Mouse (Mus musculus) adipocyte (in vitro differentiated cells): ENCODE measurements at regions not wholly inside any gene's neighbourhood (a gene's known extent, or its start where the extent isn't known, plus 50 kb on each side); places are given as distances from the start of the nearest gene placed in this dataset.
A peak's percentile ranks its signal among the peaks of the same experiment; 100 is the strongest.

Source experiments
- DNase-seq: peaks from one replicate; pipeline ENCODE4 v3.0.0-alpha.2; 2016; ENCODE audit warnings: low spot score

- peak; percentile 42 for DNase-seq
These were observed 105.8 kb upstream of the 4933415F23Rik start for GRCm38 (mm10) chr1:23207843-23208242.

GRCm38 (mm10) chr1:23207024-23207423 is 105.0 kb upstream of the 4933415F23Rik start:
- DNase-seq = no peak

GRCm38 (mm10) chr1:23202511-23203435 is 100.7 kb upstream of the 4933415F23Rik start:
- DNase-seq = peak; percentile 77

- DNase-seq = no peak
These were observed 98.4 kb upstream of the 4933415F23Rik start for GRCm38 (mm10) chr1:23200460-23200859.

GRCm38 (mm10) chr1:23190316-23191005 is 88.4 kb upstream of the 4933415F23Rik start:
- DNase-seq = no peak

GRCm38 (mm10) chr1:23189790-23190189 is 87.7 kb upstream of the 4933415F23Rik start:
- no peak for DNase-seq

- DNase-seq = no peak
These were observed 86.2 kb upstream of the 4933415F23Rik start for GRCm38 (mm10) chr1:23188216-23188615.

- peak; percentile 51 for DNase-seq
These were observed 85.6 kb upstream of the 4933415F23Rik start for GRCm38 (mm10) chr1:23187446-23188206.

GRCm38 (mm10) chr1:23184728-23185127 is 82.7 kb upstream of the 4933415F23Rik start:
- no peak for DNase-seq

GRCm38 (mm10) chr1:23182541-23182940 is 80.5 kb upstream of the 4933415F23Rik start:
- DNase-seq = no peak

GRCm38 (mm10) chr1:23178335-23178974 is 76.4 kb upstream of the 4933415F23Rik start:
- DNase-seq = no peak

GRCm38 (mm10) chr1:23174022-23174421 is 72.0 kb upstream of the 4933415F23Rik start:
- no peak for DNase-seq

GRCm38 (mm10) chr1:23173054-23173802 is 71.2 kb upstream of the 4933415F23Rik start:
- peak; percentile 46 for DNase-seq

GRCm38 (mm10) chr1:23171336-23171735 is 69.3 kb upstream of the 4933415F23Rik start:
- DNase-seq = no peak

GRCm38 (mm10) chr1:23170711-23171110 is 68.7 kb upstream of the 4933415F23Rik start:
- peak; percentile 71 for DNase-seq

GRCm38 (mm10) chr1:23168504-23168903 is 66.5 kb upstream of the 4933415F23Rik start:
- DNase-seq = no peak

GRCm38 (mm10) chr1:23163371-23163935 is 61.4 kb upstream of the 4933415F23Rik start:
- no peak for DNase-seq

GRCm38 (mm10) chr1:23162766-23163165 is 60.7 kb upstream of the 4933415F23Rik start:
- DNase-seq = no peak
